Mouse (Mus musculus) layer of hippocampus, postnatal 25 days (tissue): ENCODE data around the gene Tmem108. TPM values are rescaled to one million over a fixed set of nuclear protein-coding genes. Genes with fewer than 3 reads are reported as not detected.

ENCODE experiments used
- DNase-seq, 2 experiments: peaks; one replicate each; pipeline ENCODE4 v3.0.0; 2022; ENCODE audit warnings: mixed read lengths in 2 of 2, low spot score in 1 of 2; ENCODE audit errors: extremely low spot score in 1 of 2
- total RNA-seq, 2 experiments: library from RNA; stranded (reverse); gene quantifications; 2 replicates each; pipeline ENCODE4 v1.2.3; 2021

Gene Tmem108
- total RNA-seq, 2 experiments from 2014 or later, result 34.7 to 44.2 TPM

DNA sequence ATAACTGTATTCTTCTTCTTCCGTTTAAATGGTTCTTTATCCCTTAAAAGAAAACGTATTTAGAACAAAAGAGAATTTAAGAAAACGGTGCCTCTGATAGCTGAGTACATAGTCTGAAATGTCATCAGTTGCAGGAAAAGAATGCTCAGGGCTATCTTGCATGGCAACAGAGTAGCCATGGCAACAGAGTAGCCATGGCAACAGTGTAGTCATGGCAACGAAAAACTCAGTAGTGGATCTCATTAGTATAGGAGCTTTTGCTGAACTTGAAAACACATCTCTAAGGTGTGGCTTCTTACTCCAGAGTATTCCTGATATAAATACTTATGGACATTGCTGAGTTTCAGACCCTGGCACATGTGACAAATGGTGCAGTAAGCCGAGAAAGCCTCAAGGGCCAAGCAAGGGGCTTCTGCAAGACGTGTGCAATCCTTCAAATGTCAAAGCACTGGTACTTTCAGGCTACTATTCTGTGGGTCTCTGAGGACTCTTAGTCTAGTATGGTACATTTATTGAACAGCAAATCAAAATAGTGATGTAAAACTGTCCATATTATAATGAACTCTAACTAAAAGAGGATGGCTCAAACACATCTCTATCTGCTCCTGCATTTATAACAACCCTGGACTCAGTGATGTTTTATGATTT lies 166.3 kb downstream of the Tmem108 start:
- DNase-seq, result peak in 1 of 2 experiments; percentile 65

DNA sequence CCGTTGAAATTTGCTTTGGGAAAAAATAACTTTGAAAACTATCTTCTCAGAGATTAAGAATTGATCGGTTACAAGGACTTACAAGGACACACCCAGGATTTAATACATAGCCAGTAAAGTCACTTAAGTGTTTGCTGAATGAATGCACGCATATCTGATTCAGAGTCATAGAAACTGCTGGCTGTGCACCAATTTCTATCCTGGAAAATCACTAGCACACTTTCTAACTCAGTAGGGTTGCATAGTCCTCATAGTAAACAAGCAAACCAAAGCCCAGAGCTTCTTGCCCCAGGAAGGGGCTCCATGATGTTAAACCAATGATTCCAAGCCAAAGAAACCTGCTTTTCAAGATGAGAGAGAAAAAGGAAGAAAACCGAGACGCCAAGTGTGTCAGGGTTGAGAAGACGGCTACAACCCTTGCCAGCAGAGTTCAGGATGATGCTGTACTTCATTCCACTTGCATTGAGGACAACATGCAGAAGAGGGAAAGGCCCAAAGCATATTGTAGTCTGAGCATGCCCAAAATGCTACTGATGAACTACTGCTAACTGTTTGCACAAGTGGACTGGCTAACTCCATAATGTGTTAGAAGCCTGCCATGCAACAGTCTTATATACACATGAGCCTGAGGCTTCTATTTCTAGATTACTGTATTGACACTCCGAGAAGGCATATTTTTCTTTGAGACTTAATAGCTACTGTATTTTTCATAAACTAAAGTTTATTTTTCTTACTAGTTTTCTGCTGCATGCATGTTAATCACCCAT lies 167.0 kb downstream of the Tmem108 start:
- no peak for DNase-seq

DNA sequence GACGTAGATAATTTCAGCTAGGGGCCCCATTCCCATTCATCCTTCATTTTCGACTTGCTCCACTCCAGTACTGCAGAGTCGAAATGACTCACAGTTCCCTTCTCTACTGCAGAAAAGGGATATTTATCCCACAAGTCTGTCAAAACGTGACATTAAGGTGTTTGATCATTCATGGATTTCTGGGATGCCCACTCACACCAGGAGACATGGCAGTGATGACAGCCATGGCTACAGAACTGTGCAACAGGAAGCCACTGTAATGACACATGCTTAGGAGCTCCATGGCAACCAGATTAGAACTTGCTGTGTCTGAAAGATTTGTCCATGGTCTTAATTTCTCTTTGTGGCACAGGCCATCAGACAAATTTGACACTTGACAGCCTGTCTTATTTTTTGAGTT lies 168.6 kb downstream of the Tmem108 start:
- no peak for DNase-seq

DNA sequence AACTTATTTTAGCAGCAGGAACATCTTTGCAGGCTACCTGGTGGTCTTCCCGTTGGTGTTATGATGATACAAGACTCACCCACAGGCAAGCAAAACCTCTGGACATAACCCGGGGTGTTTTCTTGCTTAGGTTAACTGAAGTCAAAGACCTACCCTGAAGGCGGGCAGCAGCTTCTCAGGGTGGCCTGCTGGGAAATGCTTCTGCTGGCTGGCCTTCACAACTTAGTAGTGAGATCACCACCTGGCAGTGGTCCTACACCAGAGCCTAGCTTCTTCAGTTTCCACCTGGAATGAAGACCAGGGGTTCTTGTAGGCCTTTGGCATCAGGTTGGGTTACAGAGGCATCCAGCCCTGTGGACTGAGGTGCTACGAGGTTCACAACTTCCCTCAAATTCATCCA lies 169.7 kb downstream of the Tmem108 start:
- no peak for DNase-seq

DNA sequence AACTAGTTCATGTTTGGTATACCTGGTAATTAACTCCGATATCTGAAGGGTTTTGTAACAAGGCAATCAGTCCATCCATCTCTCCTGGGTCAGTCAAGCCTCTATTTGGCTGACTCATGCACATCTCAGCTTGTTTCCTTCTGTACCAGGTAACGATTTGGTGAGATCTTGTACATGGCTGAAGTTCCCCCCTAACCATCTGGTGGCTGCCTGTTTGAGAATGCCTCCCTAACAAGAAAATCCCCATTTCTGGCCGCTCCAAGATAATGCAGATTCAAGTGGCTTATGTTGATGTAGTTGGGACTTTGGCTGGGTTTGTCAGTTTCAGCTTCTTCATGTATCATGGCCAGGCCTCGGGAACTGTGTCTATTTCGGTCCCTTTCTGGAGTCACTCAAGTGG lies 170.8 kb downstream of the Tmem108 start:
- no peak for DNase-seq

DNA sequence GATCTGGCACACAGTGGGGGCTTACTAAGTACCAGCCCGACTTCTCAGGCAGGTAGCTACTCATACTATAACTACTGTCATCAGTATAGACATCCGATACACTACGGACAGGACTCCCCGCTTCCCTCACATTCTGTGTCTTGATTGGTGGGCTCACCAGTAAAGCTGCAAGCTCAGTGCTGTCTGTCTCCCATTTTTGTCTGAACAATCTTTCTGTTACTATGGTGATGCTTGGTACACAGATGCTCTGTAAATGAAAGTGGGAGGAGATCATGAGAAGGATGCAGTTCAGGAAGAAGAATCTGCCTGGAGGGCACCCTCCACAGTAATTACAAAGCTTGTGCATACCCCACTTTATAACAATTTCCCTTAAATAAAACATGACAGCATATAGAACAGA lies 176.8 kb downstream of the Tmem108 start:
- no peak for DNase-seq

DNA sequence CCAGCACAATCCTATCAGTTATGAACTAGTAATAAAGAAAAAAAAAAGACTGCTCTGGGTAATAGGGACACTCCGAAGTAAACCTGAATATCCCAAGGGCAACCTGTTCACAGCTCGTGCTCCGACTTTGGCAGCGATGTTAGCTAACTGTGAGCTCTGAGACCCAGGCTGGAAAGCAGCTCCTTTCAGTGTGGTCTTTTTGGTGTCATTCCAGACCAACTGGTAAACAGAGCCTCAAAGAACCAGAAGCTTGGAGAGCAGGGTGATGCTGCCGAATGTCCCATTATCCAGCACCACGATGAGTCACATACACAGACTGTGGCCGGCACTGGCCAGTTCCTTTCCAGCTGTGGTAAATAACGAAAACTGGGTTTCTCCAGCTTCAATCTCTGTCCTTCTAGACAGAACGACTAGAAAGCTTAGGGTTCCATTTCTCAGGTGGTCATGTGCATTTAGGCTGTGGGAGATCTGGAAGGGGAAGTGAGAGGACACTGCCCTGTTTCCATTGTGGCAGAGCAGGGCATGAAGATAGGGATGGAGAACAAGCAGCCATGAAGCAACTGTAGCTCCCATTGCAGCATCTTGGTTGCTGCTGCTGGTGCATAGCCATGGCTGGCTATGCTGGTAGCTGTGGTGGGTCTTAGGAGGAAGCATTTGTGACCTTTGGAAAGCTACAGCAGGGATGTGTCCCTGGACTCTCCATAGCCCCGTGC lies 179.2 kb downstream of the Tmem108 start:
- no peak for DNase-seq

DNA sequence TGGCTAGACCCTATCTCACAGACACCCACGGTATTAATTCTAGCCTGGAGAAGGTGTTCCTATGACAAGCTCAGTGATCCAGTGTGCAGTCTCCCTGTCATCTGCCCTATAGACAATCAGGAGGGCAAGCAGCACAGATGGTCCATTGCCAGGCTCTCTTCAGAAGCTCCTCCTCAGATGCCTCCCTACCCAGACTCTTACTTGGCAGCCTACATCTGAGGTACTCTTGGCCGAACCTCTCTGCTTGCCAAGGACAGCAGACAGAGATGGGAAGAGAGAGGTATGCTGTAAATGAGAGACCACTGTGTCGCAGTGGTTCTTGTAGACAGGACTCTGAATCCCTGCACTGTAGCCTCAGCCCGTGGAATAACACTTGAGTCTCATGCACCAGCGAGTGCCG lies 181.0 kb downstream of the Tmem108 start:
- DNase-seq, result no peak

DNA sequence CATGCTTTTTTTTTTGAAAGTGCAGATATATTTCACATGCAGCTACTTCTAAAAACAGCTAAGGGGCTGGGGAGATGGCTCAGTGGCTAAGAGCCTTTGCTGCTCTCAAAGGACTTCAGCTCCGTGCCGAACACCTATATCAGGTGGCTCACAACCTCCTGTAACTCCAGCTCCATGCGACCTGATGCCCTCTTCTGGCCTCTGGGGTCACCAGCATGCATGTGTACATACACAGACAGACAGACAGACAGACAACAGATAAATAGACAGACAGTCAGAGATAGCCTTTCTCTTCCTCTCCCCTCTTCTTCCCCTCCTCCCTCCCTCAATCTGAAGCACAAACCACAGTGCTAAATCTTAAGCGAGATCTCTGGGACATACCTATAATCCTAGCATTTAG lies 181.5 kb downstream of the Tmem108 start:
- no peak for DNase-seq

DNA sequence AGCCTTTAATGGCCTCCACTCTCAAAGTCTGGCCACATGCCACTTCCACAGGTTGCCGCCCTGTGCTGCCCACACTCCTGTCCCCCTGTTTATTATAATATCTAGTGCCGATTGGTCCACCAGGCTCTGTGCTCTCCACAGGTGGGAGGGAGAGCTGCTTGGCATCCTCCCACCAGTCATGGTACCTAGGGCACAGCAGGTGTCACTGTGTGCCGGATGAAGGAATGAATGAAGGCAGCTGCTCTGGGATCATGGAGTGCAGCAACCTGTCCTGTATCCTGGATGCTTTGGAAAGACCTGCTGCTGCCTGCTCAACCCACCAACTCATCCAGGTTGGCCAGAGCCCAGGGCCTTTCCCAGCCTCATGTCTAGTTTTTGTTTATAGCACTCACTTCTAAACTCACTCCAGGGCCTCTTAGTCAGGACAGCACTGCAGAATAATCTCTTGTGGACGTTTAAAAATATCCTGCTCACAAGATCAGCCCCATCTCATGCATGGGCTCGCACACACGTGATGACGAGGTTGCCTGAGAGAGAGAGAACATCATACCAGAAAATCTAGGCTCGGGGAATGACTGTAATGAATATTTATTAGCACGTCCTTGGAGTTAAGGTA lies 182.1 kb downstream of the Tmem108 start:
- no peak for DNase-seq

DNA sequence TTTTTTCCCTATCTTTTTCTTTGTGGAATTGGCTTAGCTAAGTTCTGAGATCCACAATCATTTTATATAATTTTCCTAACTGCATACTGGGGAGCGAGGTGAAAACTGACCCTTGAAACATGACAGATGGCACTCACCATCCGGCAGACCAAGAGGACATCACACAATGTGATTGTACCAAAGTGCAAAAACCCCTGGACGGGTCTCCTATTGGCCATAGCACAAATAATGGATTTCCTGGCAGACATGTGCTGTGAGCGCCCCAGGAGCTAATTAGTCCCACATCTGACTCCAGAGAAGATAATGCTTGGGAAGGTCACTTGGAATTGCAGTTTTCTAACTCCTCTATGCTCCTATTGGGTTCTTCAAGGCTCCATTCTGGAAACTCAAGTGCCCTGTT lies 183.9 kb downstream of the Tmem108 start:
- DNase-seq, result no peak

DNA sequence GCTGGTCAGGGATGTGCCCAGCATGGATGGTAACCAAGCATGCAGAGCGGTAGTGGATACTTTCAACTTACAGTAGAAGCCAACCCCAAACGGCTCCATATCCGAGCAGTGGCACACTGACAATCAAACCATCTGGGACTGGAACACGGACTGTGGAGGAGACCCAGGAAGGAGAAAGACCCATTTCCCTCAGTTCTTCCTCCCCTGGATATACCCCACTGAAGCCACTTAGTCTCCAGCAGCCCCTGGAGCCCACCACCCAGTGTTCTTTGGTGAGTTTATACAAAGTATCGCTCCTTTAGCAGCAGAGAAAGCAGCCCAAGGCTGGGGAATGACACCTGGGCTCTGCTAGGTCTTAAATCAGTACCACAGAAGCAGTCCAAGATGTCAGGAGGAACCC lies 184.5 kb downstream of the Tmem108 start:
- DNase-seq, result no peak

DNA sequence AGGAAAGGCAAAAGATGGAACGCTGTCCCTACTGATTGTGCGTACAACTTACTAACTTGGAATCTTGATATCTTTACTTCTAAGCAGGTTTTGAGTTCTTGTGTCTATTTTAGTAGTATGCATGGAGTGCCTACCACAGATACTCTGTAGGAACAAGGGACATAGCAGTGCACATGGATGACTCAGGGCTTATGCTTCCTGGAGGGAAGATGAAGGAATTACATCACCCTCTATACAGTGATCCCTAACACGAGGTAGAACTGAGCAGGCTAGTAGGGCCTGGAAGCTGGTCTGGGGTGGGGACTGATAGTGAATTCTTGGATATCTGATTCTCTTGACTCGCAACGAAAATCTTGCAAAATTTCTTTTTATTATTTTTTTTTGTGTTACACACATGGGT lies 185.7 kb downstream of the Tmem108 start:
- DNase-seq, result no peak

DNA sequence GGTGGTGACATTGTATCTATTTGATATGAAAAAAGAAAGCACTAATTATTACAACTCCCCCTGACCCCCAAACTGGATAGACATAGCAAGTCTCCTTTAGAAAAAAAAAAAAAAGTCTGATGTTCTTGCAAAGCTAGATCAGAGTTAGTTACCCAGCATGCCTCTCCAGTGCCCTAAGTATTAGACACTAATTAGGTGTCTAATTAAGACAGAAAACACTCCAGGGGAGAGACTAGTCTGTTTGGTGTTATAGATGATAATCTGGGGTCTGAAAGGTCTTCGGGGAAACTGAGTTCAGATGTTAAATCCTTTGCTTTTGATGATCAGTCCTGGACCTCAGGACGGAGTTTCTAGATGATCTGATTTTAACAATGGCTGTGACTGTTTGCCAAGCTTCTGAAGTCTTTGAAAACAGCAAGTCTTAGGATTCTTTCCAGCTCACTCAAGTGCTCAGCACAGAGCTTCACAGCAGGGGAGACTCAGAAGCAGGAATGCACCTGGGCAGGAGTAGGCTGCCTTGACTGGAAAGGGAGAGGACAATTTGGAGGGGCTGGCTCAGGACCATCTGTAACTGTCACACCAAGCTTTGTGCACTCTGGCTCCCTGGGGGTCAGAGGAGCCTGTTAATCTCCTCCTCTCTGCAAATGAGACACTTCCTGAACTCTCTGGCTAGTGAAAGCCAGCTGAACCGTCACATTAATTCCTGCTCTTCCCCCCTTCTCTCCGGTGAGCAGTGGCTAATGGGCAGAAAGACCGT lies 187.5 kb downstream of the Tmem108 start:
- no peak for DNase-seq

DNA sequence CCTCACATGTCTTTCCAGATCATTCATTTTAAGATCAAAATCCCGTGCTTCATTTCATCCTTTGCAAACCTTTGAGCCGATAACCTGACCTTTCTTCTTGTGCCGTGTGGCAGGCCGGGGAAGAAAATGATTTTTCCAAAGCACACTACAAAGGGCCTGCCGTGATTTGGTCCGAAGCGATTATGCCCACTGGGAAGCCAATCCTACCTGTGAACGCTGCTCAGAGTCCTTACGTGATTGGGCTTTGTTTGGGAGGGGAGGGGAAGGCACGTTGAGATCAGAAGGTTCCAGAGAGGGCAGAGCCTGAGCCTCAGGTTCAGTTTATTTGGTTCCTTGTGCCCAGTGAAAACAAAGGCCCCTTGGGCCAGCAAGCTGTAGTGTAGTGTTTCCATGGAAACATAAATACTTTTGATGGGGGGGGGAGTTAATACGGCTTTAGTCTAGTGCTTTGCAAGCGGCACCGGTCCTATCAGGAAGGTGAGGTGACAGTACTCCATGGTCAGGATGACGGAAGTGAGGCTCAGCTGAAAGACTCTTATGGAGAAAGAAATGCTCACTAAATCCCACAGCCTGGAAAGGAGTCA lies 191.4 kb downstream of the Tmem108 start:
- no peak for DNase-seq

DNA sequence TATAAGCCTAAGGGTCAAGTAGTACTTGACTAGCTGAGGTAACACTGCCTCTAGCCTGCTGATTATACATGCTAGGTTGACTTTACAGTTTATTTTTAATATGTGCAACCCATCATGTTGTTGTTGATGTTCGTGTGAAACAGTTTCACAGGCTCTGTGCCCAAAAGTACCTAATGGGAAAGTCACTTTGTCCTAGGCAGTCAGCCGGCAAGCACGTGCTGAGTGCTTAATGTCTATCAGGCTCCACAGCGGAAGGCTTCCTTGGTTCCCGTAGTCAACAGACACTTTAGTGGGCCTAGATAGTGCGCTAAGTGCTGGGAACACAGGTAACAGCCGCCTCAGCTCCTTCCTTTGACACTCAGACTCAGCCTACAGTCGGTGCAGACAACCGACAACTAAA lies 192.7 kb downstream of the Tmem108 start:
- DNase-seq, result no peak

DNA sequence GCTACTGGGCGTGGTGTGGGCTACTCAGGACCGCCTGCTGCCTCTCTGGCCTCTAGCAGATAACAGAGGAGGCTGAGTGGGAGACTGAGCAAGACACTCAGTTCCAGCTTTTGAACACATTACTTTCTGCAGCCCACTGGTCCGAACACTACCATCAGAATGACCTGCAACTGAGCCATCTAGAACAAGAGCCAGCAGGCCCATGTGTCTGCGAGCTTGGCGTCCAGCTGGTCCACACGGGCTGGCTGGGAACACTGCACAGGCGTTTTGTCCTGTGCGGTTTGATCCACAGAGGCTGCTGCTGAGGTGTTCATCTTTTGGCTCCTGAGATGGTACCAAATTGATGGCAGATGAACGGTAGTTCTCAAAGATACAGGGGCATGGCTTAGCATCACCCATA lies 196.5 kb downstream of the Tmem108 start:
- DNase-seq, result no peak

DNA sequence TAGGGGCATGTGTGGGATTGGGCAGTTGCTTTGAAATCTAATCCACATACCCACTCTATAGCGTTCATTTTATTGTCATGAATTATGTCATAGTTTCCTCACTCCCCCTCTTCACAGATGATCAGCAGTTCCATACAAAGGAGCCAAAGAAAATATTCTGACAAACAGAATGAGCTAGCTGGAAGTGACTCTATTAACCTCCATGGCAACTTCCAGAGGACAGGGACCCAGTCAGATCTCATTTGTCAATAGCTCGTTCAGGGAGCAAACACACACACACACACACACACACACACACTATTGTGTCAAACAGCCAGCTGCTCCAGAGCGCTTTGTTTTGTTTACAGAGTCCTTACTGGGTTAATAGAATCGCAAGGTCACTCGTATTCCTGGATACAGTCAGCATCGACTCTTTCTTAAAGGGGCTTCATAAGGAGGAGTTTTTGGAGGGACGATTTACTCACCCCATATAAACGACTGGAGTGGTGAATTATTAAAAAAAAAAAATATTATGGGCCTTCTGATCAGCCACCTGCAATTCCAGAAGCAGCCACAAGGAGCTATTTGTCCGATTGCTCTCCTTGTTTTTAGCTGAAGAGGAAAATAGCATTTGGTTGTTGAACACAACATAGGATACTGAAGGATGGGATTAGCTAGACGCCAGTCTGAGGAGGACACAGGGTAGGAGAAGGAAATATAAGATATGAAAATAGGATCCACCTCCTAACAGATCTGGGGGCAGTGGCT lies 197.6 kb downstream of the Tmem108 start:
- peak in 1 of 2 experiments; percentile 63 for DNase-seq

DNA sequence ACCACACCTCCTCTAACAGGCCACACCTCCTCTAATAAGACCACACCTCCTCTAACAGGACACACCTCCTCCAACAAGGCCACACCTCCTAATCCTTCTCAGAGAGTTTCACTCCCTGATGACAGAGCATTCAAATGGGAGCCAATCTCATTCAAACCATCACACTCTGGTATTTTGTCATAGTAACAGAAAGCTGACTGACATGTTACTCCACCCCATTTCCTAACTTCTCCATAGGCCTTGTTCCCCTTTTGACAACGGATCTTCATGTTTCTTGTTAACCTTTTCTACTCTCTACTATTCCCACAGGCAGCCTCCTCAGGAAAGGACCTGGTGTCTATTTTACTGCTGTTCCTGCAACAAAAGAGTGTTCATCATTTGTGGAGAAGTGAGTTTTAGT lies 199.6 kb downstream of the Tmem108 start:
- no peak for DNase-seq
